Mouse (Mus musculus) lung, adult 2 months (tissue): ENCODE measurements around the gene Garnl3.

Source experiments
- CTCF ChIP-seq: fragments of 200-500 bp; IDR thresholded peaks from 2 replicates; pipeline ENCODE4 v1.5.1; 2011; ENCODE audit warnings: mild to moderate bottlenecking, low read length, control low read depth; ENCODE audit not compliant: insufficient read depth
- POLR2A ChIP-seq: fragments of 200-500 bp; IDR thresholded peaks from 2 replicates; pipeline ENCODE4 v1.6.1; 2011; ENCODE audit warnings: low read depth, mild to moderate bottlenecking, control low read depth, low read length, borderline replicate concordance; ENCODE audit errors: extremely low read depth

DNA sequence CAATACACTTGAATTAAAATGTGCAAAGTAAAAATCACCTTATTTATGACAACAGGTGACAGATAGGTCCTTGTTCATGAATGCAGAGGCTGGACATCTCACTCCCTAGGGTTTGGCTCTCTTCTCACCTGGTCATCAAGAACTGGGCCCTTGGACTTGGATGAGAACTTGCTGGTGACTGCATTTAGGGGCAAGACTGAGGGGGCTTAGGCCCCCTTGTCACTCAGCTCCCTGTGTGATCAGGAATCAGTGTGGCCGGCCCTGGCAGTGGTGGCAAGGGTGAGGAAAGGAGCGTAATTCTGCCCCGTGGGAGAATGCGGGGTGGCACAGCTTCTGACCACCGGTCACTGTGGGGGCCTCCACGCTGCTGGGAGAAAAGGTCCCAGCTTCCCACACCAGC, 4.9 kb upstream of the Garnl3 start:
- TF ChIP-seq CTCF (no peak), POLR2A (no peak)
